Mouse (Mus musculus): ENCODE results near the gene Ssbp4.
"Not testable (repeated sequence)": the region's sequence is repeated elsewhere in the genome, so short reads cannot be mapped to it uniquely, and the experiment has no call there.

The Ssbp4 gene

GRCm38 (mm10) chr8:70587955-70588354, 20.7 kb downstream of the Ssbp4 start:
- not testable (repeated sequence) for DNase-seq (ENCODE audit: low spot score in 2 of 2)

- DNase-seq (ENCODE audit: low spot score in 2 of 2): peak in 1 of 2 experiments; percentile 45
These were observed 23.4 kb downstream of the Ssbp4 start for GRCm38 (mm10) chr8:70585258-70585652.

- no peak for DNase-seq (ENCODE audit: low spot score in 2 of 2)
These were observed 23.9 kb downstream of the Ssbp4 start for GRCm38 (mm10) chr8:70584606-70585257.

- no peak for DNase-seq (ENCODE audit: low spot score in 2 of 2)
These were observed 24.9 kb downstream of the Ssbp4 start for GRCm38 (mm10) chr8:70583476-70584387.

GRCm38 (mm10) chr8:70577207-70577606, 31.5 kb downstream of the Ssbp4 start:
- DNase-seq (ENCODE audit: low spot score in 2 of 2): no peak

GRCm38 (mm10) chr8:70574915-70575314, 33.8 kb downstream of the Ssbp4 start:
- DNase-seq (ENCODE audit: low spot score in 2 of 2): no peak

GRCm38 (mm10) chr8:70574302-70574701, 34.4 kb downstream of the Ssbp4 start:
- DNase-seq (ENCODE audit: low spot score in 2 of 2): no peak

GRCm38 (mm10) chr8:70570990-70571389, 37.7 kb downstream of the Ssbp4 start:
- DNase-seq (ENCODE audit: low spot score in 2 of 2): no peak

- DNase-seq (ENCODE audit: low spot score in 2 of 2): no peak
These were observed 38.3 kb downstream of the Ssbp4 start for GRCm38 (mm10) chr8:70570360-70570759.

- no peak for DNase-seq (ENCODE audit: low spot score in 2 of 2)
These were observed 43.1 kb downstream of the Ssbp4 start for GRCm38 (mm10) chr8:70565561-70565960.

GRCm38 (mm10) chr8:70564696-70565235, 43.9 kb downstream of the Ssbp4 start:
- no peak for DNase-seq (ENCODE audit: low spot score in 2 of 2)

GRCm38 (mm10) chr8:70563763-70564387, 44.8 kb downstream of the Ssbp4 start:
- DNase-seq (ENCODE audit: low spot score in 2 of 2): no peak

GRCm38 (mm10) chr8:70562802-70563201, 45.9 kb downstream of the Ssbp4 start:
- no peak for DNase-seq (ENCODE audit: low spot score in 2 of 2)

GRCm38 (mm10) chr8:70561809-70562535, 46.7 kb downstream of the Ssbp4 start:
- no peak for DNase-seq (ENCODE audit: low spot score in 2 of 2)

- no peak for DNase-seq (ENCODE audit: low spot score in 2 of 2)
These were observed 47.3 kb downstream of the Ssbp4 start for GRCm38 (mm10) chr8:70561357-70561756.

- no peak for DNase-seq (ENCODE audit: low spot score in 2 of 2)
These were observed 48.1 kb downstream of the Ssbp4 start for GRCm38 (mm10) chr8:70560564-70560963.

GRCm38 (mm10) chr8:70560096-70560495, 48.6 kb downstream of the Ssbp4 start:
- no peak for DNase-seq (ENCODE audit: low spot score in 2 of 2)

- DNase-seq (ENCODE audit: low spot score in 2 of 2): no peak
These were observed 49.7 kb downstream of the Ssbp4 start for GRCm38 (mm10) chr8:70558983-70559382.

GRCm38 (mm10) chr8:70558334-70558733, 50.3 kb downstream of the Ssbp4 start:
- DNase-seq (ENCODE audit: low spot score in 2 of 2): no peak

GRCm38 (mm10) chr8:70555079-70555747, 53.5 kb downstream of the Ssbp4 start:
- DNase-seq (ENCODE audit: low spot score in 2 of 2): no peak

- DNase-seq (ENCODE audit: low spot score in 2 of 2): no peak
These were observed 54.9 kb downstream of the Ssbp4 start for GRCm38 (mm10) chr8:70553740-70554139.
